Mouse (Mus musculus): Measurements from ENCODE around the gene E330034G19Rik. TPM values are rescaled to one million over a fixed set of nuclear protein-coding genes. Genes with fewer than 3 reads are reported as not detected.

E330034G19Rik gene
- not detected in 2 replicates for polyA plus RNA-seq (2016; fragmentation: Nextera tagmentation; extraction: Ambion mirVana)

GRCm38 (mm10) chr14:24292914-24293313, at the start of gene E330034G19Rik:
Gene E330034G19Rik (plus strand): TSS chr14:24293214.
- H3K9me3 ChIP-seq, result no peaks in the 10 kb centered on the region
- no peaks in the 10 kb centered on the region for H3K4me1 ChIP-seq
- no peak within 1 kb of the TSS for H3K4me2 ChIP-seq (replicated peaks)
- H3K4me3 ChIP-seq, result no peak within 1 kb of the TSS
- H3K27me3 ChIP-seq (replicated peaks), result no peaks in the 10 kb centered on the region
- ATAC-seq (ENCODE audit: low FRiP score, low read depth), result no peak
- H3K36me3 ChIP-seq, result no peaks in the 10 kb centered on the region
- no peak within 1 kb of the TSS for H3K27ac ChIP-seq
- H3K9ac ChIP-seq, result no peak within 1 kb of the TSS
- WGBS, result 59% methylated on average over 3 of the region's 3 CpGs

GRCm38 (mm10) chr14:24244330-24245176, 48.5 kb upstream of the E330034G19Rik start:
- peak overlapping the region; percentile 94 for H3K9ac ChIP-seq
- H3K36me3 ChIP-seq, result 0 out of 2 replicates have a peak, but pooled peaks cover 6% of the 10 kb centered on the region
- peaks cover 13% of the 10 kb centered on the region for H3K4me1 ChIP-seq
- peak overlapping the region; percentile 84 for H3K4me3 ChIP-seq
- peak overlapping the region; percentile 93 for H3K4me2 ChIP-seq (replicated peaks)
- H3K27me3 ChIP-seq (replicated peaks), result no peaks in the 10 kb centered on the region
- H3K27ac ChIP-seq, result no peak overlapping the region; the same call in 1 of the 2 replicates
- peak; percentile 26; the same call in 1 of the 2 replicates for ATAC-seq (ENCODE audit: low FRiP score, low read depth)
- no peaks in the 10 kb centered on the region for H3K9me3 ChIP-seq
- WGBS, result under 1% methylated on average over 40 of the region's 40 CpGs

DNA sequence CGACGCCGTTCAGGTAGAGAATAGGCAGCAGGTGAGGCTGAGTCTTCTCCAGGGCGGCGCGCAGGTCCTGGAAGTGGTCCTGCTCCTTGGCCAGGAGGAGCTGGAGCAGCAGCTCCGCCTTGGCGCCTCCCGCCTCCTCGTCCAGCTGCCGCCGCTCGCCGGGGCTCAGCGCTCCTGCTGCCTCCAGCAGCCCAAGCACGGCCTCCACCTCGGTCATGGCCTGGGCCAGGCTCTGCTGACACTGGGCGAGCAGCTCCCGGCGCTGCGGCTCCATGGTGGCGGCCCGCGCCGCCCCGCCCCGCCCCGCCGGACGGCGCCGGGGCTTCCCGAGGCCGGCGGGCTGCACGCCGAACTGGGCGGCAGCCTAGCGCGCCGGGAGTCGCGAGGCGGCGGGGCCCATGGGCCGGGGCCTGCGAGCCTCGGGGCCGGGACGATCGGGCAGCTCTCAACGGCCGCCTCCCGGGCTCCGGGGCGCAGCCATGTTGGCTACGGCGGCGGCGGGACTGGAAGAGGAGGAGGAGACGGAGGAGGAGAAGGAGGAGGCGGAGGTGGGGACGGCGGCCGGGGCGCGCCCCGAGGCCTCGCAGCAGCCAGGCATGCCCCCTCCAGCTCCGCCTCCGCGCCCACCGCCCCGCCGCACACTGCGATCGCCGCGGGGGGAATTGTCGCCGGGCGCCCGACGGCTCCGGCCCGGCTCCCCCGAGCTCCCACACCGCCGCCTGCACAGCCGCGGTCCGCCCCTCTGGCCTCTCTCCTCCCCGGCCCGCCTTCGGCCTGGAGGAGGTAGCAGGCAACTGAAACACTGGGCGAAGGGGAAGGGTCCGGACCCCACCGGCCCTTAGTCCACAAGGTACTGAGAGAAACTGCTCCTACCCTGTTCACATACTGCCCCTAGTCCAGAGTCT, 47.6 kb upstream of the E330034G19Rik start, which contains the start of gene Dlg5:
Gene Dlg5 (minus strand): TSS at position 744 of the 905 bp plus-strand sequence.
- WGBS, result under 1% methylated on average over 83 of the region's 98 CpGs
- Histone ChIP-seq H3K4me1 (peaks cover 13% of the 10 kb centered on the region), H3K27ac (peak within 1 kb of the TSS; percentile 85), H3K4me2 (replicated peaks) (peak within 1 kb of the TSS; percentile 93), H3K9me3 (no peaks in the 10 kb centered on the region), H3K27me3 (replicated peaks) (no peaks in the 10 kb centered on the region), H3K36me3 (0 out of 2 replicates have a peak, but pooled peaks cover 6% of the 10 kb centered on the region), H3K9ac (peak within 1 kb of the TSS; percentile 94), H3K4me3 (peak within 1 kb of the TSS; percentile 84)
- peak; percentile 88 for ATAC-seq (ENCODE audit: low FRiP score, low read depth)

DNA sequence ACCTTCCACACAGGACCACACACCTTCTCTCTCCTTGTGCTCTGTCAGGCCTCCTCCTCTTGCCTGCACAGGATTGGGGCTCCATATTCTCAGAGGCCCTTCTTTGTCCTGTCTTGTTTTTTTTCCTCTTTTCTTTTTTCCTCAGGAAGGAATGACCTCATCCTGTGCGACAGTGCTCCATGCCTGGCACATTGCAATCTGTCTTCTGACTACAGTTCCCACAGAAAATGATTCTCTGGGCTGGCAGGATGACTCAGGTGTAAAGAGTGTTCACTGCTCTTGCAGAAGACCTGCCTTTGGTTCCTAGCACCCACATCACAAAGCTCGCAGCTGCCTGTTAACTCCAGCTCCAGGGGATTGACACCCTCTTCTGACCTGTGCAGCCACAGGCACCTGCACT, 43.1 kb upstream of the E330034G19Rik start:
- Histone ChIP-seq H3K4me3 (no peak overlapping the region), H3K4me1 (peaks cover 16% of the 10 kb centered on the region), H3K27ac (no peak overlapping the region), H3K27me3 (replicated peaks) (no peaks in the 10 kb centered on the region), H3K4me2 (replicated peaks) (no peak overlapping the region), H3K36me3 (no peaks in the 10 kb centered on the region), H3K9me3 (0 out of 2 replicates have a peak, but pooled peaks cover 4% of the 10 kb centered on the region), H3K9ac (no peak overlapping the region)
- 57% methylated on average over 2 of the region's 2 CpGs for WGBS
- ATAC-seq (ENCODE audit: low FRiP score, low read depth), result no peak

- H3K27ac ChIP-seq, result no peak overlapping the region
- 0 out of 2 replicates have a peak, but pooled peaks cover 4% of the 10 kb centered on the region for H3K9me3 ChIP-seq
- no peaks in the 10 kb centered on the region for H3K27me3 ChIP-seq (replicated peaks)
- no peak overlapping the region for H3K4me2 ChIP-seq (replicated peaks)
- no peak for ATAC-seq (ENCODE audit: low FRiP score, low read depth)
- WGBS, result 78% methylated on average over 1 of the region's 1 CpGs
- peaks cover 11% of the 10 kb centered on the region for H3K4me1 ChIP-seq
- H3K36me3 ChIP-seq, result no peaks in the 10 kb centered on the region
- no peak overlapping the region for H3K9ac ChIP-seq
- no peak overlapping the region for H3K4me3 ChIP-seq
These were observed 41.7 kb upstream of the E330034G19Rik start for GRCm38 (mm10) chr14:24251326-24251725.

GRCm38 (mm10) chr14:24253611-24254202, 39.3 kb upstream of the E330034G19Rik start:
- no peaks in the 10 kb centered on the region for H3K27me3 ChIP-seq (replicated peaks)
- H3K4me3 ChIP-seq, result no peak overlapping the region
- ATAC-seq (ENCODE audit: low FRiP score, low read depth), result 0 out of 2 replicates have a peak, but pooled peaks have one; percentile 41
- H3K27ac ChIP-seq, result no peak overlapping the region
- peaks cover 11% of the 10 kb centered on the region for H3K4me1 ChIP-seq
- H3K9me3 ChIP-seq, result 0 out of 2 replicates have a peak, but pooled peaks cover 4% of the 10 kb centered on the region
- H3K36me3 ChIP-seq, result no peaks in the 10 kb centered on the region
- 7% methylated on average over 8 of the region's 8 CpGs for WGBS
- H3K4me2 ChIP-seq (replicated peaks), result 0 out of 2 replicates have a peak overlapping the region, but pooled peaks have one; percentile 14
- no peak overlapping the region for H3K9ac ChIP-seq

DNA sequence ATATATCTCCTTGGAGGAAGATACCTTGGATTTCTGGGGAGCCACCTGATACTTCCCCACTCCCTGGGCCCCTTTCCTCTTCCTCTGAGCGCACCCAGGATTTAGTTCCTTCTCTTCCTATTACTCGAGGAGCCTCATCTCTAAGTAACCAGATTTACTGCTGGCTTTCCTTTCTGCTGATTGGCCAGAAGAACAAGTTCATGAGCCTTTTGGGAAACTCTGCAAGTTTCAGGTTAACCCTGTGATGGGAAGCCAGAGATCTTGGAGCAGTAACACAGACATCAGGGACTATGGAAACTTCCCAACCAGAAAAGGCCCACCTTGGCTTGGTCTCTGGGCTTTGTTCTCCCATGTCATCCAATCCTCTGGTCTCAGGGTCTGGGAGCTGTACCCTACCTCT, 37.1 kb upstream of the E330034G19Rik start:
- Histone ChIP-seq H3K9ac (no peak overlapping the region), H3K27me3 (replicated peaks) (no peaks in the 10 kb centered on the region), H3K36me3 (no peaks in the 10 kb centered on the region), H3K27ac (no peak overlapping the region), H3K4me2 (replicated peaks) (no peak overlapping the region), H3K4me1 (peaks cover 11% of the 10 kb centered on the region), H3K4me3 (no peak overlapping the region), H3K9me3 (0 out of 2 replicates have a peak, but pooled peaks cover 4% of the 10 kb centered on the region)
- ATAC-seq (ENCODE audit: low FRiP score, low read depth), result no peak
- WGBS, result 69% methylated on average over 2 of the region's 2 CpGs

- H3K9me3 ChIP-seq, result no peaks in the 10 kb centered on the region
- H3K27ac ChIP-seq, result no peak overlapping the region
- 72% methylated on average over 4 of the region's 4 CpGs for WGBS
- no peak overlapping the region for H3K4me2 ChIP-seq (replicated peaks)
- ATAC-seq (ENCODE audit: low FRiP score, low read depth), result no peak
- H3K4me1 ChIP-seq, result peaks cover 22% of the 10 kb centered on the region
- H3K36me3 ChIP-seq, result no peaks in the 10 kb centered on the region
- H3K4me3 ChIP-seq, result no peak overlapping the region
- no peak overlapping the region for H3K9ac ChIP-seq
- H3K27me3 ChIP-seq (replicated peaks), result no peaks in the 10 kb centered on the region
These were observed 32.6 kb upstream of the E330034G19Rik start for GRCm38 (mm10) chr14:24260391-24260790.

DNA sequence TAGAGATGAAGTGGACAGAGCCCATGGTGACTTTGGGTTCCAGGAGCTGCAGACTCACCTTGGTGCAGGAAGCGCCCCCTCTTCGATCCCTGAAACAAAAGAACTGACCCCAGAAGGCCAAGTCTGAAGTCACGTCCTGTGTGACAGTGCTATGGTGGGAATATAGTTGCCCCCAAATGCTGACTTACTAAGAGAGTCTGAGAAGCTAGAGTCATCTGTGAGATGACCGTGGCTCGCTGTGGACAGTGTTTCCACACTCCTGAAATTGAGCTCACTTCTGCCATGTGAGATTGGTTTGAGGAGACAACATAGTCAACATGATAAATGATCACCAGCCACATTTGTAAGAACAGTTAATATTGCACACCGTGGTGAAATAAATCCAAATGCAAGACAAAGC, 30.6 kb upstream of the E330034G19Rik start:
- 65% methylated on average over 6 of the region's 6 CpGs for WGBS
- Histone ChIP-seq H3K4me1 (peaks cover 22% of the 10 kb centered on the region), H3K27me3 (replicated peaks) (no peaks in the 10 kb centered on the region), H3K27ac (peak overlapping the region; percentile 23; the same call in 1 of the 2 replicates), H3K4me2 (replicated peaks) (peak overlapping the region; percentile 20; the same call in 1 of the 2 replicates), H3K36me3 (no peaks in the 10 kb centered on the region), H3K9me3 (no peaks in the 10 kb centered on the region), H3K4me3 (no peak overlapping the region), H3K9ac (no peak overlapping the region)
- no peak for ATAC-seq (ENCODE audit: low FRiP score, low read depth)

GRCm38 (mm10) chr14:24262915-24263314, 30.1 kb upstream of the E330034G19Rik start:
- Histone ChIP-seq H3K27me3 (replicated peaks) (no peaks in the 10 kb centered on the region), H3K4me2 (replicated peaks) (peak overlapping the region; percentile 20)
- WGBS, result 36% methylated on average over 2 of the region's 2 CpGs

DNA sequence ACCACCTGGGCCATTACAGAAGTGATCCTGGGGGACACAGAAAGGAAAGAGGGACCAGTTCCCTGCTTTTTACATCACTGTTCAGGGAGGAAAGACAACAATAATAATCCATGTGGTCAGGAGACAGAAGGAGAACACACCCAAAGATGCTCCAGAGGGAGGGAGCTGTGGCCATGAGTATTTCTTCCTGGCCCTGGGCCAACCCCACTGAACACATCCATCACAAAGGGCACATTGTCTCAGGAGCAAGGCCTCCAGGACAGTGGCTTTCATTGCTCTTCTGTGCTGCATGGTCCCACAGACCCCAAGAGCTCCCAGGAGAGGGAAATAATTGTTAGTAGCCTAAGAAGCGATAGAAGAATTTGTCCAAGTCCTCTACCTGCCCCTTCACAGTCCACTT, 23.4 kb upstream of the E330034G19Rik start:
- Histone ChIP-seq H3K36me3 (no peaks in the 10 kb centered on the region), H3K9ac (no peak overlapping the region), H3K4me3 (no peak overlapping the region), H3K4me1 (peaks cover 4% of the 10 kb centered on the region; the same call in 1 of the 2 replicates), H3K27ac (no peak overlapping the region), H3K27me3 (replicated peaks) (no peaks in the 10 kb centered on the region), H3K9me3 (no peaks in the 10 kb centered on the region), H3K4me2 (replicated peaks) (no peak overlapping the region)
- ATAC-seq (ENCODE audit: low FRiP score, low read depth), result no peak
- 62% methylated on average over 1 of the region's 1 CpGs for WGBS

More at GRCm38 (mm10) chr14:24262915-24263314, 30.1 kb upstream of the E330034G19Rik start:
- Histone ChIP-seq H3K9ac (no peak overlapping the region), H3K4me1 (peaks cover 22% of the 10 kb centered on the region), H3K9me3 (no peaks in the 10 kb centered on the region), H3K4me3 (no peak overlapping the region), H3K36me3 (no peaks in the 10 kb centered on the region), H3K27ac (peak overlapping the region; percentile 6; the same call in 1 of the 2 replicates)
- peak; percentile 90 for ATAC-seq (ENCODE audit: low FRiP score, low read depth)

Measured in neural tube, embryonic 12.5 days (tissue).